Mouse (Mus musculus): ENCODE results near the gene Olfr951. TPM values are rescaled to one million over a fixed set of nuclear protein-coding genes. Genes with fewer than 3 reads are reported as not detected.

The Olfr951 gene
- polyA plus RNA-seq (2017; shearing (Covaris generic)), result not detected

GRCm38 (mm10) chr9:39387110-39387509 is at the start of gene Olfr951:
Gene Olfr951 (plus strand): TSS chr9:39387410.

GRCm38 (mm10) chr9:39427048-39427447 is 39.8 kb downstream of the Olfr951 start, which contains the start of gene Olfr952:
Gene Olfr952 (minus strand): TSS chr9:39427148.

Other genes starting within 250 kb of the Olfr951 start
- gene Olfr943, start 221.1 kb upstream of the Olfr951 start, polyA plus RNA-seq (2017; shearing (Covaris generic)), result 0.05 TPM
- gene Olfr944, start 185.5 kb upstream of the Olfr951 start, polyA plus RNA-seq (2017; shearing (Covaris generic)), result not detected
- gene Olfr1537, start 137.4 kb upstream of the Olfr951 start, polyA plus RNA-seq (2017; shearing (Covaris generic)), result not detected
- not detected for gene Olfr945, start 110.6 kb upstream of the Olfr951 start, polyA plus RNA-seq (2017; shearing (Covaris generic))
- gene Olfr948, start 61.4 kb upstream of the Olfr951 start, polyA plus RNA-seq (2017; shearing (Covaris generic)), result not detected
- gene Olfr952, start 39.7 kb downstream of the Olfr951 start, polyA plus RNA-seq (2017; shearing (Covaris generic)), result not detected
- gene Olfr954, start 69.3 kb downstream of the Olfr951 start, polyA plus RNA-seq (2017; shearing (Covaris generic)), result not detected
- gene Olfr955, start 84.5 kb downstream of the Olfr951 start, polyA plus RNA-seq (2017; shearing (Covaris generic)), result not detected
- gene Olfr44, start 106.6 kb downstream of the Olfr951 start, polyA plus RNA-seq (2017; shearing (Covaris generic)), result not detected
- not detected for gene Olfr957, start 128.4 kb downstream of the Olfr951 start, polyA plus RNA-seq (2017; shearing (Covaris generic))
- gene Olfr958, start 166.6 kb downstream of the Olfr951 start, polyA plus RNA-seq (2017; shearing (Covaris generic)), result not detected
- not detected for gene Olfr959, start 188.2 kb downstream of the Olfr951 start, polyA plus RNA-seq (2017; shearing (Covaris generic))
- 0.11 TPM for gene AW551984, start 217.0 kb downstream of the Olfr951 start, polyA plus RNA-seq (2017; shearing (Covaris generic))
- gene Olfr148, start 223.2 kb downstream of the Olfr951 start, polyA plus RNA-seq (2017; shearing (Covaris generic)), result 0.08 TPM
- gene Olfr960, start 234.0 kb downstream of the Olfr951 start, polyA plus RNA-seq (2017; shearing (Covaris generic)), result not detected

Measured in CD4-positive, CD25-positive, alpha-beta regulatory T cell (primary cell).